Mouse (Mus musculus): Measurements from ENCODE around the gene Cnnm2. TPM values are rescaled to one million over a fixed set of nuclear protein-coding genes. Genes with fewer than 3 reads are reported as not detected.

The Cnnm2 gene
- total RNA-seq, 1 experiment = 43.2 TPM

GRCm38 (mm10) chr19:46869049-46869448 is 107.7 kb downstream of the Cnnm2 start:
- H3K36me3 ChIP-seq (ENCODE audit: control insufficient read depth, insufficient read depth, low read length, poor library complexity, severe bottlenecking) = peaks cover 11% of the 10 kb centered on the region; the same call in 1 of the 2 replicates
- peaks cover 0 to 5% of the 10 kb centered on the region in 2 experiments; a peak in 1 of 4 replicates for H3K4me1 ChIP-seq (ENCODE audit: control insufficient read depth in 2 of 2, insufficient read depth in 2 of 2, low read length in 2 of 2, poor library complexity in 1 of 2)
- TF ChIP-seq HCFC1 (IDR thresholded peaks at IDR 0.05; ENCODE audit: borderline replicate concordance, insufficient read depth, low read length) (no peak), ZNF384 (IDR thresholded peaks at IDR 0.05; ENCODE audit: low read depth, low read length) (no peak), ZC3H11A (IDR thresholded peaks at IDR 0.05; ENCODE audit: borderline replicate concordance, low read depth, low read length) (no peak), MAFK (IDR thresholded peaks at IDR 0.05; ENCODE audit: insufficient read depth, low read depth, low read length) (no peak), CHD2 (IDR thresholded peaks at IDR 0.05; ENCODE audit: low read depth, low read length) (no peak)
- H3K27ac ChIP-seq (ENCODE audit: insufficient read depth, low read depth, low read length, poor library complexity, severe bottlenecking) = no peak overlapping the region
- in situ Hi-C loops (cut with MboI; ENCODE audit: low sequenced_read_pairs in 2 of 2, unreplicated experiment in 2 of 2) = loop anchor here in 1 of 2 experiments (10.0 kb wide), 1 partner anchor 104 kb away; the partner anchor contains the start of gene Cnnm2
- no peak overlapping the region for H3K4me3 ChIP-seq (ENCODE audit: insufficient read depth in 1 of 2, low read depth in 1 of 2, low read length in 2 of 2, poor library complexity in 1 of 2, severe bottlenecking in 1 of 2)
- no peak overlapping the region for H3K9ac ChIP-seq (ENCODE audit: insufficient read depth, low read depth, low read length, poor library complexity, severe bottlenecking)
- no peak for DNase-seq (ENCODE audit: low read depth, low spot score)
- no peaks in the 10 kb centered on the region for H3K9me3 ChIP-seq (ENCODE audit: control insufficient read depth, insufficient read depth, low read depth, low read length)

- DNase-seq (ENCODE audit: low read depth, low spot score) = peak; percentile 71
- H3K4me3 ChIP-seq (ENCODE audit: insufficient read depth in 1 of 2, low read depth in 1 of 2, low read length in 2 of 2, poor library complexity in 1 of 2, severe bottlenecking in 1 of 2) = no peak overlapping the region
- peaks cover 0 to 5% of the 10 kb centered on the region in 2 experiments; a peak in 1 of 4 replicates for H3K4me1 ChIP-seq (ENCODE audit: control insufficient read depth in 2 of 2, insufficient read depth in 2 of 2, low read length in 2 of 2, poor library complexity in 1 of 2)
- H3K9ac ChIP-seq (ENCODE audit: insufficient read depth, low read depth, low read length, poor library complexity, severe bottlenecking) = no peak overlapping the region
- peaks cover 11% of the 10 kb centered on the region; the same call in 1 of the 2 replicates for H3K36me3 ChIP-seq (ENCODE audit: control insufficient read depth, insufficient read depth, low read length, poor library complexity, severe bottlenecking)
- H3K27ac ChIP-seq (ENCODE audit: insufficient read depth, low read depth, low read length, poor library complexity, severe bottlenecking) = no peak overlapping the region
- TF ChIP-seq ZC3H11A (IDR thresholded peaks at IDR 0.05; ENCODE audit: borderline replicate concordance, low read depth, low read length) = peak; percentile 86; the same call in 1 of the 2 replicates
- no peak for TF ChIP-seq HCFC1 (IDR thresholded peaks at IDR 0.05; ENCODE audit: borderline replicate concordance, insufficient read depth, low read length)
- H3K9me3 ChIP-seq (ENCODE audit: control insufficient read depth, insufficient read depth, low read depth, low read length) = no peaks in the 10 kb centered on the region
- in situ Hi-C loops (cut with MboI; ENCODE audit: low sequenced_read_pairs in 2 of 2, unreplicated experiment in 2 of 2) = loop anchor here in 1 of 2 experiments (10.0 kb wide), 1 partner anchor 105 kb away; the partner anchor contains the start of gene Cnnm2
Observed at GRCm38 (mm10) chr19:46869526-46869925, 108.1 kb downstream of the Cnnm2 start.

- peaks cover 0 to 5% of the 10 kb centered on the region in 2 experiments; a peak in 1 of 4 replicates for H3K4me1 ChIP-seq (ENCODE audit: control insufficient read depth in 2 of 2, insufficient read depth in 2 of 2, low read length in 2 of 2, poor library complexity in 1 of 2)
- H3K36me3 ChIP-seq (ENCODE audit: control insufficient read depth, insufficient read depth, low read length, poor library complexity, severe bottlenecking) = peaks cover 8% of the 10 kb centered on the region; the same call in 1 of the 2 replicates
- no peak overlapping the region for H3K9ac ChIP-seq (ENCODE audit: insufficient read depth, low read depth, low read length, poor library complexity, severe bottlenecking)
- in situ Hi-C loops (cut with MboI; ENCODE audit: low sequenced_read_pairs in 2 of 2, unreplicated experiment in 2 of 2) = loop anchor here (5.0 to 10.0 kb wide), 2 partner anchors 109 to 206 kb away; partner anchors contain the start of gene Cnnm2 (in 1 of the 2)
- no peaks in the 10 kb centered on the region for H3K9me3 ChIP-seq (ENCODE audit: control insufficient read depth, insufficient read depth, low read depth, low read length)
- no peak overlapping the region for H3K4me3 ChIP-seq (ENCODE audit: insufficient read depth in 1 of 2, low read depth in 1 of 2, low read length in 2 of 2, poor library complexity in 1 of 2, severe bottlenecking in 1 of 2)
- DNase-seq (ENCODE audit: low read depth, low spot score) = no peak
- H3K27ac ChIP-seq (ENCODE audit: insufficient read depth, low read depth, low read length, poor library complexity, severe bottlenecking) = no peak overlapping the region; the same call in 1 of the 2 replicates
- TF ChIP-seq MAFK (IDR thresholded peaks at IDR 0.05; ENCODE audit: insufficient read depth, low read depth, low read length) (no peak), HCFC1 (IDR thresholded peaks at IDR 0.05; ENCODE audit: borderline replicate concordance, insufficient read depth, low read length) (no peak), ZNF384 (IDR thresholded peaks at IDR 0.05; ENCODE audit: low read depth, low read length) (no peak), CHD2 (IDR thresholded peaks at IDR 0.05; ENCODE audit: low read depth, low read length) (no peak), ZC3H11A (IDR thresholded peaks at IDR 0.05; ENCODE audit: borderline replicate concordance, low read depth, low read length) (no peak)
Observed at GRCm38 (mm10) chr19:46871096-46871495, 109.7 kb downstream of the Cnnm2 start.

GRCm38 (mm10) chr19:46871651-46872050 is 110.3 kb downstream of the Cnnm2 start:
- Histone ChIP-seq H3K4me3 (ENCODE audit: insufficient read depth in 1 of 2, low read depth in 1 of 2, low read length in 2 of 2, poor library complexity in 1 of 2, severe bottlenecking in 1 of 2) (no peak overlapping the region), H3K36me3 (ENCODE audit: control insufficient read depth, insufficient read depth, low read length, poor library complexity, severe bottlenecking) (peaks cover 8% of the 10 kb centered on the region; the same call in 1 of the 2 replicates), H3K9ac (ENCODE audit: insufficient read depth, low read depth, low read length, poor library complexity, severe bottlenecking) (no peak overlapping the region), H3K4me1 (ENCODE audit: control insufficient read depth in 2 of 2, insufficient read depth in 2 of 2, low read length in 2 of 2, poor library complexity in 1 of 2) (peaks cover 0 to 5% of the 10 kb centered on the region in 2 experiments; a peak in 1 of 4 replicates), H3K27ac (ENCODE audit: insufficient read depth, low read depth, low read length, poor library complexity, severe bottlenecking) (no peak overlapping the region), H3K9me3 (ENCODE audit: control insufficient read depth, insufficient read depth, low read depth, low read length) (no peaks in the 10 kb centered on the region)
- DNase-seq (ENCODE audit: low read depth, low spot score) = no peak
- TF ChIP-seq MAFK (IDR thresholded peaks at IDR 0.05; ENCODE audit: insufficient read depth, low read depth, low read length) (no peak), CHD2 (IDR thresholded peaks at IDR 0.05; ENCODE audit: low read depth, low read length) (no peak), ZNF384 (IDR thresholded peaks at IDR 0.05; ENCODE audit: low read depth, low read length) (no peak), HCFC1 (IDR thresholded peaks at IDR 0.05; ENCODE audit: borderline replicate concordance, insufficient read depth, low read length) (no peak), ZC3H11A (IDR thresholded peaks at IDR 0.05; ENCODE audit: borderline replicate concordance, low read depth, low read length) (no peak)
- in situ Hi-C loops (cut with MboI; ENCODE audit: low sequenced_read_pairs in 2 of 2, unreplicated experiment in 2 of 2) = loop anchor here (5.0 to 10.0 kb wide), 2 partner anchors 109 to 207 kb away; partner anchors contain the start of gene Cnnm2 (in 1 of the 2)

Data from ES-E14 (cell line).